In genomic region chr5:147068876-147069275, GRCm38 (mm10) we compare ENCODE assay signal across 15 mouse cellular contexts. TPM values are rescaled to one million over a fixed set of nuclear protein-coding genes. Genes with fewer than 3 reads are reported as not detected.
A peak's percentile ranks its signal among the peaks of the same experiment; 100 is the strongest.
DNase-seq lines count a peak whose midpoint lies in the region; ATAC-seq and TF ChIP-seq lines count a peak whose summit lies in the region.
"Had no signal": no experiment of that assay in that cellular context is flagged by ENCODE, and none has a peak within 500 bp of the region (broad histone marks: within the 10 kb centered on the region; RNA-seq: fewer than 3 reads in every experiment).

No protein-coding gene starts in this region.

- H3K4me2 ChIP-seq in lung, postnatal 0 days (replicated peaks; ENCODE audit: low read depth, low read length): no peak overlapping the region
- H3K4me2 ChIP-seq in hindbrain, embryonic 11.5 days (replicated peaks; ENCODE audit: low read depth, low read length): no peak overlapping the region
- H3K4me2 ChIP-seq: embryonic facial prominence, embryonic 13.5 days; kidney, embryonic 15.5 days; midbrain, embryonic 11.5 days had no signal

- peaks cover 24% of the 10 kb centered on the region; the same call in 1 of the 2 replicates for H3K4me1 ChIP-seq in lung, postnatal 0 days (ENCODE audit: insufficient read depth, low read depth, low read length)
- peaks cover 44% of the 10 kb centered on the region for H3K4me1 ChIP-seq in lung, adult 2 months (ENCODE audit: control insufficient read depth, insufficient read depth, low read length)
- H3K4me1 ChIP-seq in hindbrain, embryonic 11.5 days (replicated peaks; ENCODE audit: control insufficient read depth, insufficient read depth, low read length): no peaks in the 10 kb centered on the region

- WGBS in lung, postnatal 0 days: 40% methylated on average over 5 of the region's 5 CpGs
- WGBS in lung, adult 2 months: 46% methylated on average over 5 of the region's 5 CpGs
- WGBS in hindbrain, embryonic 11.5 days: 81% methylated on average over 5 of the region's 5 CpGs

- H3K36me3 ChIP-seq in lung, postnatal 0 days (ENCODE audit: insufficient read depth, low read length): no peaks in the 10 kb centered on the region
- H3K36me3 ChIP-seq in hindbrain, embryonic 11.5 days (ENCODE audit: control insufficient read depth, insufficient read depth, low read length): no peaks in the 10 kb centered on the region
- H3K36me3 ChIP-seq: embryonic facial prominence, embryonic 13.5 days; kidney, embryonic 15.5 days; limb, embryonic 10.5 days had no signal

- no peaks in the 10 kb centered on the region for H3K27me3 ChIP-seq in lung, postnatal 0 days (replicated peaks; ENCODE audit: insufficient read depth, low read length)
- H3K27me3 ChIP-seq in hindbrain, embryonic 11.5 days (ENCODE audit: control insufficient read depth, insufficient read depth, low read length): no peaks in the 10 kb centered on the region
- H3K27me3 ChIP-seq: embryonic facial prominence, embryonic 13.5 days; kidney, embryonic 15.5 days had no signal

- no peaks in the 10 kb centered on the region for H3K9me3 ChIP-seq in lung, postnatal 0 days (ENCODE audit: low read length)
- no peaks in the 10 kb centered on the region for H3K9me3 ChIP-seq in hindbrain, embryonic 11.5 days (ENCODE audit: control insufficient read depth, low read length)
- H3K9me3 ChIP-seq: embryonic facial prominence, embryonic 13.5 days; kidney, embryonic 15.5 days; limb, embryonic 10.5 days had no signal

- no peak overlapping the region for H3K9ac ChIP-seq in lung, postnatal 0 days (replicated peaks; ENCODE audit: low read depth)
- H3K9ac ChIP-seq in hindbrain, embryonic 11.5 days (ENCODE audit: low read depth, low read length): no peak overlapping the region
- H3K9ac ChIP-seq: embryonic facial prominence, embryonic 13.5 days; kidney, embryonic 15.5 days; liver, postnatal 0 days had no signal

- TF ChIP-seq CTCF in lung, postnatal 0 days (IDR thresholded peaks at IDR 0.05): no peak
- TF ChIP-seq CTCF in lung, adult 2 months (IDR thresholded peaks at IDR 0.05; ENCODE audit: insufficient read depth, low read length): no peak

- no peak for TF ChIP-seq POLR2A in lung, adult 2 months (IDR thresholded peaks at IDR 0.05; ENCODE audit: borderline replicate concordance, extremely low read depth, low read depth, low read length)

- no peak for TF ChIP-seq EP300 in lung, postnatal 0 days (IDR thresholded peaks at IDR 0.05)

- no peak overlapping the region for H3K27ac ChIP-seq in lung, postnatal 0 days (ENCODE audit: low read length)
- H3K27ac ChIP-seq in hindbrain, embryonic 11.5 days (ENCODE audit: low read depth, low read length): no peak overlapping the region
- H3K27ac ChIP-seq: embryonic facial prominence, embryonic 13.5 days; kidney, embryonic 15.5 days; limb, embryonic 10.5 days had no signal

- peak; percentile 52; the same call in 1 of the 2 replicates for ATAC-seq in frontal cortex, adult (ENCODE audit: low TSS enrichment)
- ATAC-seq in lung, postnatal 0 days: peak; percentile 9; the same call in 1 of the 2 replicates
- ATAC-seq in hindbrain, embryonic 11.5 days (ENCODE audit: low FRiP score): no peak
- ATAC-seq: liver, postnatal 0 days had no signal

- H3K4me3 ChIP-seq in lung, postnatal 0 days (ENCODE audit: low read depth, low read length): no peak overlapping the region
- no peak overlapping the region for H3K4me3 ChIP-seq in lung, adult 2 months (replicated peaks; ENCODE audit: extremely low read depth, low read depth, low read length)
- no peak overlapping the region for H3K4me3 ChIP-seq in hindbrain, embryonic 11.5 days (ENCODE audit: low read depth, low read length)
- H3K4me3 ChIP-seq: embryonic facial prominence, embryonic 13.5 days; kidney, embryonic 15.5 days; limb, embryonic 10.5 days had no signal

- DNase-seq in frontal cortex, postnatal 14 days (ENCODE audit: low spot score in 2 of 2): no peak
- DNase-seq in lung, postnatal 0 days (ENCODE audit: low spot score): peak; percentile 33
- DNase-seq in lung, adult 2 months: no peak
- DNase-seq in cerebellum, postnatal 36 days: peak; percentile 74 to 78
- DNase-seq in adrenal gland, adult 18-20 months (ENCODE audit: low spot score in 2 of 2): no peak
- no peak for DNase-seq in hindbrain, embryonic 11.5 days (ENCODE audit: low spot score)
- DNase-seq in gastrocnemius, adult 8-10 months (ENCODE audit: low spot score in 2 of 2): no peak
- DNase-seq: B cell, adult 2 months; liver, postnatal 0 days; thymus, adult 18-20 months had no signal

RNA-seq across cellular contexts. Expression of gene Lnx2, which starts 7.5 kb away (rescaled TPM):
- 12.4 and 14.5 TPM in 2 replicates for polyA plus RNA-seq in lung, postnatal 0 days (2015; fragmentation: Nextera tagmentation; extraction: Ambion mirVana)
- 57.3 and 80.7 TPM in 2 replicates for polyA plus RNA-seq in lung, adult 2 months (2012; rRNA removed)
- total RNA-seq in adrenal gland, adult 18-20 months (2021): 10 to 100 TPM; 10.2 to 11.5 TPM
- 7.7 and 8.4 TPM in 2 replicates for polyA plus RNA-seq in hindbrain, embryonic 11.5 days (2014; fragmentation: Nextera tagmentation; extraction: Ambion mirVana)
- 1 to 10 TPM; 1.8 to 2.0 (median 1.9) TPM for total RNA-seq in gastrocnemius, adult 8-10 months (2022)

RNA-seq across cellular contexts. Expression of gene Polr1d, which starts 8.0 kb away (rescaled TPM):
- 106 and 107 TPM in 2 replicates for polyA plus RNA-seq in lung, postnatal 0 days (2015; fragmentation: Nextera tagmentation; extraction: Ambion mirVana)
- polyA plus RNA-seq in lung, adult 2 months (2012; rRNA removed): 31.6 and 36.8 TPM in 2 replicates
- 100 to 1,000 TPM; 128 to 132 TPM for total RNA-seq in adrenal gland, adult 18-20 months (2021)
- 112 and 119 TPM in 2 replicates for polyA plus RNA-seq in hindbrain, embryonic 11.5 days (2014; fragmentation: Nextera tagmentation; extraction: Ambion mirVana)
- total RNA-seq in gastrocnemius, adult 8-10 months (2022): 10 to 100 TPM; 81.9 to 91.0 (median 83.4) TPM

Comparison
In these comparisons a context has a peak if more than half of its experiments do, and no peak if none do; other contexts are left out.
1. DNase-seq: peak in lung, postnatal 0 days (single experiment) and cerebellum, postnatal 36 days (2 of 2); none in frontal cortex, postnatal 14 days (0 of 2), lung, adult 2 months (single experiment), adrenal gland, adult 18-20 months (0 of 2), hindbrain, embryonic 11.5 days (single experiment) and gastrocnemius, adult 8-10 months (0 of 2).